Mouse (Mus musculus): Measurements from ENCODE around the gene Camsap1. TPM values are rescaled to one million over a fixed set of nuclear protein-coding genes. Genes with fewer than 3 reads are reported as not detected.

Gene Camsap1
- polyA plus RNA-seq, 3 experiments from 2014 or later: 7.0 to 13.6 (median 8.6) TPM

DNA sequence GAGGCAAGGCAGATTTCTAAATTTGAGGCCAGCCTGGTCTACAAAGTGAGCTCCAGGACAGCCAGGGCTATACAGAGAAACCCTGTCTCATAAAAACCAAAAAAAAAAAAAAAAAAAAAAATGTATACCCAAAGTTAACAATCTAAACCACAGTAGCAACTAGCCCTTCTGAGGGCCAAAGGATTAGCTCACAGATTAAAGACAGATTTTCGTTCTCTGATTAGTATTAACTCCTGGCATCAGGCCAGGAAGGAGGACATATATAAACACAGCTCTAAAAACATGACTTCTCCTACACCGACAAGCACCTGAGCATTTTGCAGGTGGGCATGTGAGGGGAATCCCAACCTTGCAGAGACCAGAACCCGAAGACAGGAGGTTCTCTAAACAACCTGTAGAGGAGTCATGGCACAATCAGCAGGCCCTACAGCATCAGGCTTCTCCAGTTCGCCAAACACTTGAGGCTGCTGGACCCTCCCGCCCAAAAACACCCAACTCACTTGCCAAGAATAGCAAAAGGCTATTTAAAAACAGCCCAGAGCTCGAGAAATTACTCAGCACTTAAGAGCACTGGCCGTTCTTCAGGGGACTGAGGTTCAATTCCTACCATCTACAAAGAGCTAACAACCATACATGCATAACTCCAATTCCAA is 5.4 kb downstream of the Camsap1 start:
- ATAC-seq: no peak

DNA sequence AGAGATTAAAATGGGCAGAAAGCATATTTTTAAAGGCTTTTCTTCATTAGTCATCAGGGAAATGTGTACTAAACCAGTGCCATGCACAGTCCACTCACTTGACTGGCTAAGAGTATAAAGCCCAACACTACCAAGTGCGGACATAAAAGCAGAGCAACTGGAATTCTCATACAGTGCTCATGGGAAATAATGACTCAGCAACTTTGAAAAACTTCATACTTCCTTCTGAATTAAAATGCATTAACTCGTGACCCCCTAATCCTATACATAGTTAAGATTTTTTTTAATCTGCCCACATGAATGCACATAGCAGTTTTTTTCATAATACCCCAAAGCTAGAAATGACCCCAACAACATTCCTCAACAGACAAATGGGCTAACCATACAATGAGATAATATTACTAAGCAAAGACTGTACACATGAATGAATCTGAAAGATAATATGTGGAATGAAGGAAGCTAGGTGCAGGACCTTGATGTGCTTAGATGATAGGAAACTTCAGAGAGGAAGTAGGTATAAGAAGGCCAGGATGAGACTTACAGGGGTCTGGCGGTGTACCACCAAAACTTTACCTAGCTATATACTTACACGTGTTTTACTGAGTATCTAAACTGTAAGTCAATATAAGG is 7.8 kb downstream of the Camsap1 start:
- ATAC-seq: no peak

DNA sequence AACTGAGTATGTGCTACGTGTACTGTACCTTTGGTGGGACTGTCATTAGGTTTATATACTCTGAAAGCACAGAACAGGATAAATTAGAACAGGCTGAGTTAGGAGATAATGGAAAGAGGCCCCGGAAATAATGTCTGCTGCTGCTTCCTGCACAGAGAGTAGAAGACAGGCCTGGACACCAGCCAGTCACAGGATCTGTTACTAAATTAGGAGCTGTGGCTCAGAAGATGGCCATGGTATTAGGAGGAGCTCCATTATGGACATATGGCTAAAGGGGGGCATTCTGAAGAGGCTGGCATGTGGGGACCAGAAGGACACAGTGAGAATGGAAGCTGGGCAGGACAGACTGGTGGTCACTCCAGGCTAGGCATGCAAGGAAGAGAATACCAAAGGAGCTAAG is 12.7 kb downstream of the Camsap1 start:
- ATAC-seq: peak; percentile 25

DNA sequence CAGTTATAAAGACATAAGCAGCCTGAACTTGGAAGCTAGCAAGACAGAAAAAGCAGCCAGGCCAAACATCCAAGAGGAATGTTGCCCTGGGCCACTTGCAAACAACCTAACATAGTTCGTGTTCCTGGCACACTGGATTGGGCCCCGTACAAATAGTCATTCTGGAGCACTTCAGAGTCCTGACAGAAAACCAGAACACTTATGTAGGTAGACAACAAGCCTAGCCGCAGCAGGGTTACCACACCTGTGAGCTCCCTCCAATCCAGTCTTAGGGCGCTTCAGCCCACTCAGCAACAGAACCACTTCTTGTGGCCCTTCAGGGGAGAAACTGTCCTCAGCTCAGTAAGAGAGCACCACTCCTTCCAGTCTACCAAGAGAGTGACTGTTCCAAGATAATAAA is 13.8 kb downstream of the Camsap1 start:
- ATAC-seq: no peak

DNA sequence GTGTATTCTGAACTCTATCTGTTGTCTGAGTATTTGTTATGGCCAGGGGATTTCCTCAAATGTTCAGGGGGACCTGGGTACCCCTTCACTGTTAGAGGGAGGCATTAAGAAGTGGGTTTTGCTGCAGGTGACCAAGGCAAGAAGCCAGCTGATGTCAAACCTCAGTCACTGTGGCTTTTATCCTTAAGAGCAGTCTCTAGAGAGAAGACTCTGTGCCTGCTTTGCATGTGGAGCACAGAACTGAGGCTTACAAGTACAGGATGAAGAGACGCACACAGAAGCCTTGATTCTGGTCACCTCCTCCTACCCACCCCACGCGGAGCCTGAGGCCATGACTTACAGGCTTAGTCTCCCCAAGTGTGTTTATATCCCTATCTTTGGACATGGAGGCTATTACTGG is 33.8 kb downstream of the Camsap1 start:
- no peak for ATAC-seq

DNA sequence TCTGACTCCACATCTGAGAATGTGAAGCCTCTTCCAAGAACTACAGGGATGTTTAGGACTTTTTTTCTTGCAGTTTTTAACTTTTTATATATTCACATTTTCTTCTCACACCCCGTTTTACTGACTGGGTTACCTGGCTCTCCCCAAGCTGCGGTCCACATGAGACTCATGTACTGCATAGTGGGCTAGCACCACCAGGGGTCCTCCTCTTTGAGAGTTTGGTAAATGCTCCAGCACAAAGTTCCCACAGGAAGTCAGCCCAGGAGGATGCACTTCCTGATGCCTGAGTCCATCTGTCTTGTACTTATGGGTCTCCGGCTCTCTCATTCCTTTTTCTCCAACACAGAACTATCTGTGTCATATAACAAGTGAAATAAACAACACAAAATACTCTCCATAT is 35.1 kb downstream of the Camsap1 start:
- no peak for ATAC-seq

DNA sequence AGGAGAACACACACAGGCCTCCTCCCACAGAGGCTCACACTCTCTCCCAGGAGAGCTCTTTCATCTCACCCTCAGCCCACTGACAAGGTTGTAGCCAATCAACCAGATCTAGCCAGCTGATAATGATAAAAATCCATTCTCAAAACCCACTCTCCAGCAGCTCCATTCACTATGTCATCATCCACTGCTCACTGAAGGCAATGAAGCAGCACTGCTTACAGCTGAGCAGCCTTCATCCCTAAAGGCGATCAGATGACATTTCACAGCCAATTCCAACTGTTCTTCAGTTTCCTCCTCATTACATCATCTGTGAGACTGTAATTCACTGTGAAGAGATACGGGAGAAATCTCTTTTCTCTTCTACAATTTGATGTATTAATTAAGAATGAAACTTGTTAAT is 39.3 kb downstream of the Camsap1 start:
- no peak for ATAC-seq

DNA sequence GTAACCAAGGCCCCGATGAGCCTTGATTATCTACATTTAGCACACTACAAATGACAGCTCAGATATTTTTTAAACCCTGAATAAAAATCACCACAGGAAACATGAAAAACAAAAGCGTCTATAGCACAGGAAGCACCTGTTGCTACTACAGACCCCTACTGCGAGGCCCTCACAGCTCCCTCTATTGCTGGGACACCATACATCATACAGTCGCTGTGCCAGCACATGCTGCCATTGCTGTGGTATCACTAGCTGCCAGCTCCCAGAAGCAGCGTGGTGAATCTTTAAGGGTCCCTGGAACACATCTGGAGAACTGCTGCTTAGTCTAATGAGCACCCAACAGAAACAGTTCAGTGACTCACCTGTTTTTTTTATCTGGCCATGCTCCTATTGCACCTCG is 42.6 kb downstream of the Camsap1 start:
- no peak for ATAC-seq

DNA sequence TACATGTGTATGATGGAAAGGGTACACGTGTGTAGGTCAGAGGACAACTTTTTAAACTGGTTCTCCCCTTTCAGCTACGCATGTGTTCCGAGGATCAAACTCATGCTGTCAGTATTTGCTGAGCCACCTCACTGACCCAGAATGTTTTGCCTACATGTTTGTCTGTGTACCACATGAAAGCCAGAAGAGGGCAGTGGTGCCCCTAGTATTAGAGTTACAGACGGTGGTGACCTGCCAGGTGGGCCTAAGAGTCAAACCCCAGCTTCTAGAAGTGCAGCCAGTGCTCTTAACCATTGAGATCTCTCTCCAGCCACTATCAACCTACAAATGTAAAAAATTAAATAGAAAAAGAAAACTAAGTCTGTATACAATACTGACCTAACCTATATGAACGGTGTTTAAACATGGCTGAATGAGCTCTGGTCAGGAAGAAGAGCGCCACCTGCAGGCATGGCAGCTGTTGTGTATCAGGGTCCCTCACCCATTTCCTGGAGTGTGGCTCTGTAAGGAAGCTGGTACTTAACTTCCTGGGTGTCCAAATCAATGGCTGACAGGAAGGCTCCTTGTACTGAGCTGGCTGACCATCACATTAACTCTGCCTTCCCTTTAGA is 51.7 kb downstream of the Camsap1 start:
- no peak for ATAC-seq

DNA sequence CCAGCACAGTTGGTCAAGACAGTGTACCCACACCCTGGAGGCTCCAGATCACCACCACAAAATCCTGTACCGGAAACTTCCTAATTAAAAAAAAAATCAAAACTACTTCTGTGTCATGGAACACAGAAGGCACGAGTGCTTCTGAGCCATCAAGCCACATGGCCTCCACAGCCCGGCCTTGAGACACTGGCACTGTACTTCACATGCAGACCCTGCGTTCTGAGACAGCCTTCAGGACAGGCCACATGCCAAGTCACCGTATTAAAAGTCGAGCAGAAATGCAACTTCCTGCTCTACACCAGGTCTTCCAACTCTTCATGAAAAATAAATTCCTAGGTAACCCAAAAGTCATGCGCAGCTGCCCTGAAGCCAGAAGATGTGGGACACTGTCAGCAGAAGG is 55.3 kb downstream of the Camsap1 start:
- no peak for ATAC-seq

DNA sequence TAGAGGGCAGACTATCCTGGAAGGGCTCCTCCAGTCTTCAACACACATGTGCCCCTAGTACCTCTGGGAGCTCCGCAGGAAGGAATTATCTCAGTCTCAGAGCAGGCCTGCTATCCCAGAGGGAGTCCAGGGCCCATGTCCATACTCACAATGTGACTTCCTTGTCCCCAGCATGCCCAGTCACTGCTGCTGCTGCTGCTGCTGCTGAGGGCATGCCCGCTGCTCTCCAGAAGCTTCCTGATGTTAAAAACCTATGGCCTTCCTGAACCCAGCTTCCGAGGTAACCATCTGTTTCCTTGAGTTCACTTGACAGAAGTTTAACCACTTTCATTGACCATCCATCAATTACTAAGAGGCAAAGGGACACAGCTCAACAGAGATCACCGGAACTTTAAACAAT is 58.1 kb downstream of the Camsap1 start:
- no peak for ATAC-seq

DNA sequence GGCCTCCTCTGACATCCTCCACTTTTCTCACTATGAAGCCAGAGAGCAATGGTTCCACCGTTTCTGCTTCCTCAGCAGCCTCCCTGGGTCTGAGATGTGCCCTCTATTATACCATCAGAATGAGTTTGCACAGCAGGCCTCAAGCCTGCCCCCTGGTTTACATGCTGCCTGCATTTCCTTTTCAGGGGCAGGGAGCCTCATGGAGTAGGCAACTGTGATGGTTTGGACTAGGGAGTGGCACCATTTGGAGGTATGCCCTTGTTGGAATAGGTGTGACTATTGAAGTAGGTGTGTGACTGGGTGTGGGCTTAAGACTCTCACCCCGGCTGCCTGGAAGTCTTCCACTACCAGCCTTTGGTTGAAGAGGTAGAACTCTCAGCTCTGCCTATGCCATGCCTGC is 59.3 kb downstream of the Camsap1 start:
- no peak for ATAC-seq

DNA sequence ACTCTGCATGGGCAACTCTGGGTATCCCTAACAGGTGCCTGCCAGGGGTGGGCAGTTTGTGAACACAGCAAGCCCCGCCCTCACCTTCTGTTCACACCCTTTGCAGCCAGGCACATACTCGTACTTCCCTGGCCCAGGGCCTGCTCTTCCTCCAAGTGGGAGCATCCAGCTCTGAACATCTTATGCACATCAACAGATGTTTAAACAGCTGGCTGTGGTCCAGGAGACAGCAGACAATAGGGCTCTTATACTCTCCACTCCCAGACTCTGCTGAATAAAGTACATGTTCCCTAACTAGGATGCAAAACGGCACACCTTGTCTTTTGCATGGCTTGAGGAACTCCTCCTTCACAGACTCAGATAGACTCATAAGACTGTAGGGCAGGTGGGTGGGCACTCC is 63.1 kb downstream of the Camsap1 start:
- ATAC-seq: no peak

DNA sequence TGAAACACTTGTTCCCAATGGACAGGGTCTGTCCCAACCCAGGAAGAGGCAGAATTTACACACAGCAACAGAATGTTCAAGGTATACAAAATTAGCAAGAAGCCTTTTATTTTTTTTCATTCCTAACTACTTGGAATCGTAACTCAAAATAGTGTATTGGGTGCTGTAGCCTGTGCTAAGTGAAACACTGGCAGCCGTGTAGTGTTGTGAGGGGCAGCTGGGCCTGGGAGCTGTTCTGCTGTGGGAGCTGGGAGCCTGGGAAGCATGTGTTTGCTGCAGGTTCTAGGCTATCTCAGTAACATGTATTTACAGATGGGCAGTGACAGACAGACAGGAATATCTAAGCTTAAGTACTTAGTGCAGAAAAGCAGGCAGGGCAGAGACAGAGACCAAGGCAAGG is 64.7 kb downstream of the Camsap1 start:
- ATAC-seq: no peak

DNA sequence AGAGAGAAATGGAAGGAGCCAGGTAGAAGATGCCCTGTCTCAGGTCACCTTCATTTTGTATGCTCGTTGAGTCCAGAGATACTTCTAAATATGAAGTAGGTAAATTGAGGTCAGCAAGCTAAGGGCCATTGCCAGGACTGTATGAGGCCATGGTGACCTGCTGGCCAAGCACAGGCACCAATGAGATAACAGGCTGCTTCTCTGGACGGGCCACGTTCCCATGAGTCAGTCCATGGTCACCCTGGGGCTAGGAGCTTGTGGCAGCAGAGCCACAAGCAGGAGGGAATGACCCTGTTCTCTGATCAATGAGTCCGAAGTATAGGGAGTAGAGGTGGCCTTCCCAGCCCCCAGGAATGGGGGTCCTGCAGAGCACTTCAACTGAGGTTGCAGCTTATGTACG is 68.3 kb downstream of the Camsap1 start:
- no peak for ATAC-seq

DNA sequence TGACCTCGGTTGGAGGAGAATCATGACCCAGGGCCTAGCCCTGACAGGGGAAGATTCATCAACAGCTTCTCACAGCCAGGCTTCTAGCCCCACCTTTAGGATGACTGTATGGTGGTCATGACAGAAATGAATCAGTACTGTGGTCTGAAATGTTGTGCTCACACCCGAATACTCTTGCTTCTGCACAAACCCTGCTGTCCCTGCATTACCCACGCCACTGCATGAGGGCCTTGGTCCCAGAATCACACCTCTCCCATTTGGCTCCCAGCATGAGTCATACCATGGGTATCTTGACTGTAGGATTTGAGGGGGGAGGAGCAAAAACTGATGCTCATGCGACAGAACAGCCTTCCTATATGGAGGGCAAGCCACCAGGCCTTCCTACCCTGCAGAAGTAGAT is 68.9 kb downstream of the Camsap1 start:
- no peak for ATAC-seq

DNA sequence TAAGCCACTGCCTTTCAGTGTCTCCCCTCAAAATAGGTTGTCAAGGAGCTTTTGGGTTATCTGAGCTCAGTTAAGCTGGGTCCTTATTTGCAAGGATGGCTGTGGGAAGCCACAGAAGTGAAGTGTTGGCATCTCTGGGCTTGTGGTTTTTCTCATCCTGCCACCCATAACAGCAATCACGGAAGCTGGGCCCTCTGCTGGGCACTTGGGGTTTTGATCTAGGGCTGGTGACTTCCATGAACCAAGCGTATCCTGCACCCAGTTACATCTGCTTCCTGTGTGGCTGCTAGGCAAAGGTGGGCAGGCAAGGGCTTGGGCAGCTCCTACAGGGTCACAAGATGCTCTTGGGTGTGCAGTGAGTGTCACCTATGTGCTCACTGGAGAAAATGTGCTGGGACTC is 69.8 kb downstream of the Camsap1 start:
- ATAC-seq: peak; percentile 89

DNA sequence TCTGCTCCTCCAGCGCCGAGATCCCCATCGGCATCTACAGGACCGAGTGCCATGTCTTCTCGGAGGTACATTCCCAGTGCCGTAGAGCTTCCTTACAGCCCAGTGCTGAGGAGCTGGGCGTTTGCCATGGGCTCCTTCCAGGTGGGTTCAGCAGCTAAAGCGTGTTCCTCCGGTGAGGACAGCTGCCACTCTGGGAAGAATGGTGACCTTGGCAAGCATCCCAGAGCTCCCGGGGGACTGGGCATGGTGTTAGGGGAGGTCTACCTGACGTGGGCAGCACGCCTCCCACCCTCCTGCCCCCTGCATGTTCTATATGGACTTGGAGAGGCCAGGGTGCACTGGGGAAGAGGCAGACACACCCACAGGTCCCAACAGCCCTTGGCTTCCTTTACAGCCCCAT is 73.2 kb downstream of the Camsap1 start:
- ATAC-seq: no peak

DNA sequence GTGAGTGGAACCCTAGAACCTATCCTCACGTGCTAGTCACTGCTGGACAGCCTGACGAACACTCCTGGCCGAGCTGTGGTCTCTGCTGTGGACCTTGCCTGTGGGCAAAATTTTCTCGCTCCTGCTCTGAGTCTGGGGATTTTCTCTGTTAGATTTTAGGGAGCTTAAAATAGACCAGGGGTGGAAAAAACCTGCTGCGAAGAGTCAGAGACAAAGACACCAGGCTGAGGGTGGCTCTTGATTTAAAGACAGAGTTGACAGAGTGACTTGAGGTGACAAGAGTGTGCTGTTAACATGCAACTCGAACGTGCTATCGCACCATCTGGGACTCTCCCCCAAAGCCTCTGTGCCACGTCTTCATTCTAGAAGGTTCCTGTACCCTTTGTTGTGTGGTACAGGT is 84.1 kb downstream of the Camsap1 start:
- ATAC-seq: no peak

DNA sequence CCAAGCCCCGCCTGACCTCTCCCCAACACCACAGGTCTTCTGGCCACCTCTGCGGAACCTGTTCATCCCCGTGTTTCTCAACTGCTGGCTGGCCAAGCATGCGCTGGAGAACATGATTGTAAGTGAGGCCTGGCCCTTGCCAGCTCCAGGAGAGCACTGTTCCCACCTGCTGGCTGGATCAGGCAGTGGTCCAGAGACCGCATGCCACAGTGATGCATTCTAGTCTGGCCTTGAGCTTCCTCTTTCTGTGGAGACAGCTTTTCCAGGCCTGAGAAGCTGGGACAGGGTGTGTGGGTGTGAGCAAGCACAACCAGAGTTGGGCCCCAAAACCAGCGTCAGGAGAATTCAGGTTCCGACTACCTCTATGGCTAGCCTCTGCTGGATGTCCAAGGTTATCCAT is 90.6 kb downstream of the Camsap1 start:
- ATAC-seq: no peak

DNA sequence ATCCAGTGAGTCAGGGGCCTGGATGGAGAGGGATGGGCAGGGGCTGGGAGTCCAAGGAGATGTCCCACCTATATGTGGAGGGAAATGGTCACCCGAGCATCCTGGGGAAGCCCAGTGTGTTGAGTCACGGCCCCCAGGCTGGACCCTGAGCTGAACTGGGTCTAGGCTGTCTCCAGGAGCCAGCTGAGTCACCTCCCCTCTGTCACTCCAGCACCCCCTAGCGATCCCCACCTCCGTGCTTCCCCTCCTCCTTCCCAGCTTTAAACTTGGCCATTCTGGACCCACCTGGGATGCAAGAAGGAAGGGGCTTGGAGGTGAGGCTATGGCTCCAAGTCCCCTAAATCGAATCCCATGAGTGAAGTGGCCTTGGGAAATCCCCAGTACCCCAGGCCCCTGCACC is 94.9 kb downstream of the Camsap1 start:
- no peak for ATAC-seq

DNA sequence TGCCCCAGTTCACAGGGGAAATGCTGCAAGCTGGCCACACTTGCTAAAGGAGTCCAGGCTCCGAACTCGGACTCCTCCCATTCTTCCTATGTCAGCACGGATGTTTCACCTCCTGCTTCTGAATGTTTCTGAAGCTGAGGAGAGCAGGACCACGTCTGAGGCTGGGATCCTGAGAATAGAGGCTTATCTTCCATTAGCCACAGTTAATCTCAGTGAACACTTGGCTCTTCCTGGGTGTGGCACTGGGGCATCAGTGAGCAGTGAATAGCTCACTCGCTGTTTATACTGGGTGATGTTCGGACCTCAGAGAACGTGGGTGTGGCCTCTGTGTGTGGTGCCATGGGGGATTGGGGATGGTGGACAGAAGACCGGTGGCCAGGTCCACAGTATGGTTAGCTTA is 95.9 kb downstream of the Camsap1 start:
- ATAC-seq: no peak

DNA sequence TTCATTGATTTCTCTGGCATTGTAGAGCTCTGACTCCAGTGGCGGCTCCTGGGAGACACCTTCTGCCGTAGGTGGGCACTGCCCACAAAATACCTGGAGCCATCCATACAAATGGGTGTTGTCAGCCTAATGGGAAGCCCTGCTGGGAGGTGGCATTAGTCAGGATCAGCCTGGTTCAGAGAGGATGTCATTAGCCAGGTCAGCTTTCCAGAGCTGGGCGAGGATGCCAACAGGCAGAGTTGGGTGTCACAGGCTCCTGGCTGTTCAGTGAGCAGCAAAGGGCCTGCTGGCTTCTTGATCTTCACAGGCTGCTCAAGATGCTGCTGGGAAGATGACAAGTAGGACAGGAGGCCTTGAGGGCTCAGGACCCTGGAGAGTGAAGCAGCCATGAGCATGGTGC is 98.3 kb downstream of the Camsap1 start:
- ATAC-seq: no peak

DNA sequence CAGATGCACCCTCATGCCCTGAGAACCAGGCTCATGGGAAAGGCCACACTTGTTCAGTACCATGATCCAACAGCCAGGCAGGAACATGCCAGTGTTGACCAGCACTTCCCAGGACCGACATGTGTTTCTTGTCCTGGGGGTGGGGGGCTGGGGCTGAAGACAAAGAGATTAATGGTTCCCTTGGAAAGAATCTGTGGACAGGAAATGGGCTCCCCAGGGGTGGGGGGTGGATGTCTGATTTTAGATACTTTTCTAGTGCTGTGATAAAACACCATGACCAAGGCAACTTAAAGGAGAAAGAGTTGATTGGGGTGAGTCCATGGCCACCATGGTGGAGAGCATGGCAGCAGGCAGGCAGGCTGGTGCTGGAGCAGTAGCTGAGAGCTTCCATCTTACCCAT is 100.8 kb downstream of the Camsap1 start:
- ATAC-seq: no peak

DNA sequence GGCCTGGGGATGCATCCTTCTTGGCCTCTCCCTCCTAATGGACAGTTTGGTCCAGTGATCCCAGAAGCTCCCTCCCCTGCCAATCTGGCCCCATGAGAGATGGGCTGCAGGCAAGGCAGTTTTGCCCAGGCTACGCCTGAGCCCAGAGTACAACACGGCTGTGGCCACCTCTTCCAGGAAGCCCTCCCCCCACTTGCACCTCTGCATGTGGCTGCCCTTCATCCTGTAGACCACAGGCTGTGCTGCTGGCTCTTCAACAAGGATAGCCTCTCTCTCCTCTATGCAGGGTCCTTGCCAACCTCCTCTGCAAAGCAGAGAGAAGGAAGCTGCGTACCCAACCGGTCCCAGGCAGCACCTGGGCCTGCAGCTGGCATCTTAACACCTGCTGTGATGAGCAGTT is 104.0 kb downstream of the Camsap1 start:
- ATAC-seq: no peak

All from inflammation-experienced regulatory T-cells, adult 6 months (primary cell).